Mouse (Mus musculus) NIH3T3 (cell line): ENCODE results near the gene Lrrc75b.
A peak's percentile ranks its signal among the peaks of the same experiment; 100 is the strongest.
"Not testable (repeated sequence)": the region's sequence is repeated elsewhere in the genome, so short reads cannot be mapped to it uniquely, and the experiment has no call there.

Experiments
- DNase-seq: peaks from one replicate; pipeline ENCODE4 v3.0.0-alpha.2; 2012; ENCODE audit warnings: low read depth

Lrrc75b gene

DNA sequence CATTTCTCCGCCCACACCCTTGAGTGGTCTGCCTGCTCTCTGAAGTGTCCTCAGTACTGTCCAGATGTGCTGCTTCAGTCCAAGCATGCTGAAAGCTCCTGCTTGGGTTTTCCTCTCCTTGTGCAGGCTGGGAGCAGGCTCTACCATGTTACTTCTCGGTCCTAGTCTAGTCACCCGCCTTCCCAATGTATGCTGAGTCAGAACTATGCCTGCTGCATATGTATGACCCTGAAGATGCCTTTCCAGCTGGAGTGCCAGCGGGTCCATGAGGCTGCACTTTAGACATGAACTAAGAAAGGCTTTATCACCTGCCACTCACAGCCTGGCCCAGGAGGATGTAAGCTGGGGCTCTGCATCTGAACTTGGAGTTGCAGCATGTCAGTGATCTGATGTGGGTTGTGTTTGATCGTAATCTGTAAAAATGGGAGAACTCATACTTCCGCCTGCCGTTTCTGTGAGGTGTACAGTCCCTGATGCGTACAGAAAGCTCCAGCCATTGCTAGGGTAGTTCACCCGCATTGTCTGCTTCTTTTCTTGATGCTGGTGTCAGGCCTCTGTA, 28.5 kb downstream of the Lrrc75b start:
- no peak for DNase-seq

DNA sequence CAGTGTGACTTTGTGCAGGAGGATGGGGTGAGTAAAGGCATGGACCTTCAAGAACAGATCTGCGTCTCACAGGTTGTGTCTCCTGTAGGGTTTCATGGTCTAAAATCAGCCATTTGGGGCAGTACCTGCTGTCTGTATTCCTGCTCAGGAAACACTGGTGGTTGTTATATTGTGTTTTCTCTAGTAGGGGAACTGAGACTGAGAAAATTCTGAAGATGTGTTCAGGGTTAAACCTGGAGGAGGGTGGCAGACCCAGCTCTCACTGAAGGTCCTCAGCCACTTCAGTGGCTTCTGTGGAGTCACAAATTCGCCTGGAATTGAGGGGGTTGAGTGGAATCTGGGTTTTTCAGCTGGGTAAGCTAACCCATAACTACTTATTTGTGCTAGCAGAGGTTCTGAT, 29.8 kb downstream of the Lrrc75b start:
- no peak for DNase-seq

DNA sequence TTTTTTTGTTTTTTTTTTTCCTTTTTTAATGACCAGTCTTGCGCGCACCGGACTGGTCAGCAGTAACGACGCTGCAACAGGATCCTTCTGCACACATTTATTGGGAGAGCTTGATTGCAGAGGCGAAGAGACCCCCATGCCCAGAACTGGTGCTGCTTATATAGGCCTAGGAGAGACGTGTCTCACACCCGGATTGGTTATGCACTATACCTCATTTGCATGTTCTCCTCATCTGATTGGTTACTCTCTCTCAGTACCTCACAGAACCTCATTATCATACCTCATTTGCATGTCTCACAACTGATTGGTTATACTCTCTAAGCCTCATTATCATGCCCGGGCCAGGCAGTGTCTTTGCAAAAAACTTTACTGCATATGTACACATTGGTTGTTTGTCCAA, 34.7 kb downstream of the Lrrc75b start:
- not testable (repeated sequence) for DNase-seq

DNA sequence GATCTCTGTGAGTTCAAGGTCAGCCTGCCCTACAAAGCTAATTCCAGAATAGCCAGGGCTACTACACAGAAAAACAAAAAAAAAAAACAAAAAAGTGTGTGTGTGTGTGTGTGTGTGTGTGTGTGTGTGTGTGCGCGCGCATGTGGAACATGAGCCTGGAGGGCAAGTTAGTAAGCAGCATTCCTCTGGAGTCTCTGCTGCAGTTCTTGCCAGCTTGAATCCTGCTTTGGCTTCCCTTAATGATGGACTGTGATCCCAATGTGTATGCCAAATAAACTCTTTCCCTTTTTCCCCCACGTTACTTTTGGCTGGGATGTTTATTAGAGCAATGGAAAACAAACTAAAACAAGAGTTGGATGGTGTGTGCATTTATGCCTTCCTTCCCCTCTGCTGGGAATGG, 38.5 kb downstream of the Lrrc75b start:
- peak; percentile 39 for DNase-seq

DNA sequence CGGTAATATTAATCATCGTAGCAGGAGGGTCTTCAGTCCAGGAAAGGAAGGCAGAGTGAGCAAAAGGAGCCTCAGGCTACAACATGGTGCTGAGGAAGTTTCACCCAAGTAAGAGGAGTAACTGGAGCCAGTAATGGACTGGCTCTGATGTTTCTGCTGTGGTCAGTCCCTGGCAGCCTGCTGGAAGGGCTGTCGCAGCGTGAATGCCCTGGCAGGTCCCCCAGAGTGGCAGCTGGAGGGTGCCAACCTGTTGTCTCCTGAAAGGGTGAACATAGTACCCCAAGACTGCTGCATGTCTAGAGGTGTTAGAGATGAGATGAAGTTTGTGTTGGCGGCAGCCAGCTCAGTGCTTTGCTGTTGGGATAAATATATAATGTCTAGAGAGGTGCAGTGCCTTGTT, 39.5 kb downstream of the Lrrc75b start:
- no peak for DNase-seq

DNA sequence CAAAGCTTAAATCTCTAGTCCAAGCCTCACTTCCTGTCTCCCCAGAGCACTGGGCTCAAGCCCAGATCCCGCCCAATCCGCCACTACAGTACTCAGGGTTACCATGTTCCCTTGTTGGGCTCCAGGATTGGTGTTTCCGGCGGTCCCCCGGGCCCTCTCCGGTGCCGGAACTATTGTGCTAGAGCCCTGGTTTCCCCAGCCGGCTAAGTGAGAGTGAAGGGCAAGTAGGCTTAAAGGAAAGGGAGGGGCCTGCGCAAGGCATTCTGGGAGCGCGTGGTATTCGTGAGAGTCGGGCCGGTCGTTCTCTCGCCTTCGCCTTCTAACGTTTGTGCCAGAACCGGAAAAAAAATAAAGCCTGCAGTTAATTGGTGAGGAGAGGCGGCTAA, 42.4 kb downstream of the Lrrc75b start, which contains the start of gene Gucd1:
Gene Gucd1 (minus strand): TSS at position 215 of the 386 bp plus-strand sequence.
- peak; percentile 99 for DNase-seq

DNA sequence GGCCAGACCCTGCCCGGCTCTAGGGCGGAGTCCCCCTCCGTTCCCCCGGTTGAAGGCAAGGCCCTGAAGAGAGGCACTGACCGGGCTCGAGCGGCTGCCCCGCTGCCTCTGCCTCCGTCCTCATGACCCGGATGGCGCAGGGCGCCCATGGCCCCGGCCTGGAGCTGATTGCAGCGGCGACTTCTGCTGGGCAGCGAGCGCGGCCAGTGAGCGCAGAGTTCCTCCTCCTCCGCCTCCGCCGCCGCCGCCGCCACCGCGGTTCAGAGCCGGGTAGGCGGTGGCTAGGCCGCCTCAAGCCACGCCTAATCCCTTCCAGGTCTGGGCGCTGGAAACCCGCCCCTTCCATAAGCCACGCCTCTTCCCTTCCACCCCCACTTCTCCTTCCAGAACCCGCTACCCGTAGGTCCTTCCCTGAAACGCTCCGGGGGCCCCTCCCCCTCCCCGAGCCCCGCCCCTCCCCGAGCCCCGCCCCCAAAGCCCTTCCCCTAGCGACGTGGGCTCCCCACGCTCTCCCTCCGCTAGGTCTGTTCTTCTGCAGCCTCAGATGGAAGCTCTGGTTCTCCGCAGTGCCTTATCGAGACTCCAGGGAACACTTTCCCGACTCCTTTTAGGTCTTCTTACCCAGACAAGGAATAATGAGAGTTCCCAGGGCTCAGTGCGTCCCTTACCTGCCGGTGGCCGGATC, 42.9 kb downstream of the Lrrc75b start, which contains the start of gene Snrpd3:
Gene Snrpd3 (plus strand): TSS at position 479 of the 685 bp plus-strand sequence.
- DNase-seq, result peak; percentile 99

DNA sequence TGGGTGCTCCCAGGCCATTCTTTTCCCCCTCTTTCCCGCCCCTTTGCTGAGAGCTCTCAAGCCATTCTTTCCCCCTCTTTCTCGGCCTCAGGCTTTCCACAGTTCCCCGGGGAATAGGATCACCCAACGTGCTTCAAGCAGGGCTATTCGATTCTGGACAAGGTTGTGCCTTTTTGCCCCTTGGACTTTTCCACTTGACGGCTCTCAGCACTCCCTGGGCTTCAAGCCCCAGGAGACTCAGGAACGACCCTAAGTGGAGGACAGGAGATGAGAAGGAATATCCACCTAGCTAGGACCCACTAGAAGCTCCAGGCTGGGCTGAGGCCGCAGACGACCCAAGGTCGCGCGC, 43.4 kb downstream of the Lrrc75b start:
- DNase-seq, result peak; percentile 53

DNA sequence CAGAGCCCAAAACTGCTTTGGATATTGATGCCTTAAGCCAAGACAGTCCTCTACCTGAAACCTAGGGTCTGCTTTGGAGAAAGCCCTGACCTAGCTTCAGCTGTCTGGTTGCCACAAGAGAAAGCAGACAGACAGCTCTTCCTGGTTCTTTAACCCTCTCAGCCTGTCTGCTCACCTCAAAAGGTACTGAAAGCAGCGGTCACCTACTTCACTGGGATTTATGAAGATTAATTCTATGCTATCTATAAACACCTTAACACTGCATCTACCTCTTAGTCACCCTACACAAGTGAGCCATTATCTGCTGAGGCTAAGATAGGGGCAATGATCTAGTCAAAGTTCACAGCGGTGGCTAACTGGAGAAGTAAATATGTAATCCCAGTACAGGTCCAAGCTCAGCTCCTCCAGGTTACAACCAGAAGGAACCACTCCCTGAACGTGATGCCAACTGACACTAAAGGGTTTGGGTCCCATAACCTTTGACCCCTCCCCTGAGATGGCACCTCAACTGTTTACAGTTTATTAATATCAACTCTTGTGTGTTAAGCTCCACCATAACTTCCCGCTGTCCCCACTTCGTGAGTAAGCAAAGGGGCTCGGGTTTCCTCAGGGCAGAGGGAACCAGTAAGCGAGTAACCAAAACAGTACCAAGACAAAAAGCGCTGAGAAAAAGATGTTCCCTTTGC, 43.9 kb downstream of the Lrrc75b start:
- no peak for DNase-seq

DNA sequence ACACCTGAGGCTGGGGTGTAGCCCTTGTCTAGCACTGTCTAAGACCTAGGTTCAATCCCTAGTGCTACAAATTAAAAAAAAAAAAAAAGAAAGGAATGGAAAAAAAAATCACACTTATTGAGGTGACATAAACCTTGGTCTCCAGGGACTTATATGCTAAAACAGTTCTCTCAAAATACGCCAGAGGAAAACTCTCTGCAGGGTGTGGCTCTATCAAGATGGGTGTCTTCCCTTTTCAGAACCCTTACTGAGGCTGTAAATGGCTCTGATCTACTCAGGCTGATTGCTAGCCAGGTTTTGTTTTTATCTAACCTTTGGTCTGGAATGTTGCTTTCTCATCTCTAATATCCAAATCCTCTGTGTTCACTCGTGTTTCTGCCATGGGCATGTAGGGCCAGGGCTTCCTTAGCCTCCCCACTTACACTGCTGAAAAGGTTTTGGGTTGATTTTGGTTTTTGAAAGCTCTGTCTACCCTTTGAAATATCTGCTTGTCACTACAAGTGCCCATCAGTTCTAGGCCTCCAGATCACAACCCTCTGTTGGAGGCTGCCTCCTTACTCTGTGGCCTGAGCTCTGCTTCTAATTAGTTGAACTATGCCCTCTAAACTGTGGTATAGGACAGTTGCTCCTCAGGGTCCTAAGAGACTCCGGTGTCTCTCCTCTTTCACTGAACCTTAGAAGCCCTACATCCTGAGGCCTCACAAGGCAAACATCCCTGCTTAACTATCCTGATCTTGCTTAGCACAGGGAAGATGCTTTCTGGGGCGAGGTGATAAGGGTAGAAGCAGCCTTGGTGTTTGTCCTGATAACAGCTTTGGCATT, 44.7 kb downstream of the Lrrc75b start:
- DNase-seq, result no peak

DNA sequence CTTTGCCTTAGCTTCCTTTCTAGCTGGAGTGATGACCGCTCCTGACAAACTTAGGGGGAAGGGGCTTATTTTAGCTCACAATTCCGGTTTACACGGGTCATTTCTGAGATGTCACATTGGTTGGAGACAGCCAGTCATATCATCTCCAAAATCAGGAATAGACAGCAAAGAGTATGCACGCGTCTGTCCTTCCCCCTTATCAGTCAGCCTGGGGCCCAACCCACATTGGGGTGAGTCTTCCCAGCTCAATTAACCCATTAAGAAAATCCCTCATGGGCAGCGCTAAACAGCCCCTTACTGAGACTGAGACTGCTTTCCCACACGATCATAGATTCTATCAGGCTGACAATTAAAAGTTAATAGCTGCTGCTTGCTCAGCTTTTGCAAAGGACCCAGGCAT, 45.8 kb downstream of the Lrrc75b start:
- no peak for DNase-seq

DNA sequence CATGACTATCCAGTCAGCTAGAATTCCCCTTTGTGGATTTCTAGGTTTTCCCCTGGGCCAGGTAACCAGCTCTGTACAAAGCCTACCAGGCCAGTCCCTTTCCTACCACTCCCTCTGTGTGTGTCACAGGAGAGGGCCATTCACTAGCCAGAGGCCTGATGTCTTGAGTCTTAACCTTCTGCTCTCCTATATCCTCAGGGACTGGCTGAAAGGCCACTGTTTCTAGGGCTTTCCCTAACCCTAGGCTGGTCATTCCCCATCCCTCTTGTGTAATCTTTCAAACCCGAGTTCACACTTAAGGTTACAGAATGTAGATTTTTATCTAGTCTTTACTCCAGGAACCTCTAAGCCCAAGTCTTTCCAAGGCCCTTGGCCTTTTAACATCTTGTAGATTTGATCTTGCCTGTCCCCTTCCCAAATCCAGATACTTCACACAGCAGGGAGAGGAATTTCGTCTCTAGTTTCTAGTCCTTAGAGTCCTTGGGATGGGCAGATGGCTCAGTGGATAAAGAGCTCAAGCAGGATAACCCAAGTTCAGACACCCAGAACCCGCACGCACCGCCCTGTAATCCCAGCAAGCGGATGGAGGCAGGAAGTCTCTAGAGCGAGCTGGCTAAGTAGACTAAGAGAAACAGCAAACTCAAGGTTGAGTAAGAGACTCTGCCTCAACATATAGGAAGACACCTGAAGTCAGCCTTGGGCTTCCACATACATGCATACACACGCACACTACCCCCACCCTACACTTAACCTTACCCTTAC, 46.6 kb downstream of the Lrrc75b start:
- DNase-seq, result no peak

DNA sequence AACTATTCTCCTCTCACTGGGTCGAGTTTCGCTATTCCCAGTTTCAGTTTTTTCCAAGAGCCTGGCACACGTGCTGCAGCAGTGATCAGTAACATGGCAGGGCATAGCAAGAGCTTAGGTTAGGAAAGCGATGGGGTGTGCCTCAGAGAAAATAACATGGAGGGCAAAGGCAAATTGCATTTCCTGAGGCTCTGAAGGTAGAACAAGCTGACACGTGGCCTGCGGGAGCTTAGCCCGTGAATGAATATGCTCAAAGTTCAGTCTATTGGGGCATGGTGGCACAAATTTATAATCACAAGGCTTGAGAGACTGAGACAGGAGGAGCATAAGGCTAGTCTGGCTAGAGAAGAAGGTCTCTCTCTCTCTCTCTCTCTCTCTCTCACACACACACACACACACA, 47.3 kb downstream of the Lrrc75b start:
- DNase-seq, result no peak

DNA sequence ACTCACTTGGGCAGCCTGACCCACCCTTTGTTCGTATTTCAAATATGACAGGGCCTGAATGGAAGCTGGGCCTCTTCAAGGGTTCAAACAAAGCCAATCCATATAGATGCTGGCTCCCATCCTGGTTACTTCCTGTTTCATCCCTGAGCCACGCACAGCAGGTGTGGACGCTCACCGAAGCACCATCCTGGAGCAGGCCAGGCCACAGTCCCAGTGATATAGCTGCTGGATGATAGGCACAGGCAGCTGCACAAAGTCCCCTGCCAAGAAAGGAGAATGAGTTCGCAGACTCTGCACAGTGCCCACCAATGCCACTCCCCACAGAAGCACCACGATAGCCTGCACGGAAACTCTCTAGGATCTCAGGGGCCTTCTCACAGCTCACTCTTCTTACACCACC, 48.2 kb downstream of the Lrrc75b start:
- no peak for DNase-seq

DNA sequence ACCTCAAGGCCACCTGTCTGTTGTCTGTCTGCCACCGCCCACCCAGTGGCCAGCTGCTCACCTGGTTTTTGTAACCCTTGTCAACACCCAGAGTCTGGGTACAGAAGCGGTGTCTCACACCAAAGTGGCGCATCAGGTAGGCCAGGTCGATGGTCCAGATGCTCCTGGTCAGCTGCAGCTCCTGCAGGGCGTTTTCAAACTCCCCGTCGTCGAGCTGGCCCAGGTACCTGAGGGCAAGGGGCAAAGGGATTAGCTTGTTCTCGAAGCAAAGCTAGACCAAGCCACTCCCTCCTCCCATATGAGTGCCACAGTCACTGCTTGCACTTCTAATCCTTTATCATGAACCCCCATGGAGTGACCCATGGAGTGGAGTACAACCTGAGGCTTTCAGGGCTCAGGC, 49.1 kb downstream of the Lrrc75b start:
- DNase-seq, result no peak

DNA sequence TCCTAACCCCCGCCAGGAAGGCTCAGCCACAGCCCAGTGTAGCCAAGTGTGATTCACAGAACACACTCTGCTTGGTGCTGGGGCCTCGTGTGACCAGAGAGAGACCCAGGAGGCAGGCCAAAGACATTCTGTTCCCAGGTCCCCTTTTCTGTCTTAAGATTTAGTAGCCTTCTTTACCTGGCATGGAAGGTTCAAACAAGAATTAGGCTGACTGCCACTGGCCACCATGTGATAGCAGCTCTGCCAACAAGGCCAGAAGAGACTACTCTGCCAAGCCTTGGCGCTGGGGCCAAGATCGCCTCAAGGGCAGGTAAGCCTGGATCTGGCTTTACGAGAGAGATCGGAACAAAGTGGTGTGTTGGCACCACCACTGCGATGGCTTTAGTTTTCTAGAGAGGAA, 49.7 kb downstream of the Lrrc75b start:
- no peak for DNase-seq

DNA sequence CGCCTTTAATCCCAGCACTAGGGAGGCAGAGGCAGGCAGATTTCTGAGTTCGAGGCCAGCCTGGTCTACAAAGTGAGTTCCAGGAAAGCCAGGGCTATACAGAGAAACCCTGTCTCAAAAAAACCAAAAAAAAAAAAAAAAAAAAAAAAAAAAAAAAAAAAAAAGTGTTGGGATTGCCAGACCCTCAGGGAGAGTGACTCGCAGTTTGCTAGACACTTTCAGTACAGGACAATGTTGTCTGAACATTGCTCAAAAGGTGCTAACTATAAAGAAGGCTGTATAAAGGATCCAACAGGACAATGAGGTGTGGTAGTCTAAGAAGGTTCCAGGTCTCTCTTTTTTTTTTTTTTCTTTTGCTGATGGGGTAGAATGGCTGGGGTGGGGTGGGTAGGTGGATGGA, 54.2 kb downstream of the Lrrc75b start:
- not testable (repeated sequence) for DNase-seq

DNA sequence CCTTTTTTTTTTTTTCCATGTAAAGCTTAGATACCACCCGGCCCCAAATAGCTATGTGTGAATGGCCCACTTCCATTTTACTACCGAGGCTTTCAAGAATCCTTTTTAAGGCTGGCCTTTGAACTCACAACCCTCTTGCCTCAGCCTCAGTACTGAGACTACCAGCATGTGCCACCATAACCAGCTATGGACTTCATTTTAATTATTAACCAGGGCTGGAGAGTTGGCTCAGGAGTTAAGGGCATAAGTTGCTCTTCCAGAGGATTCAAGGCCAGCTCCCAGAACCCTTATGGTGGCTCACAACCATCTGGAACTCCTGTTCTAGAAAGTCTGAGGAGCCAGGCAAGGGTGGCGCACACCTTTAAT, 55.0 kb downstream of the Lrrc75b start:
- DNase-seq, result no peak

DNA sequence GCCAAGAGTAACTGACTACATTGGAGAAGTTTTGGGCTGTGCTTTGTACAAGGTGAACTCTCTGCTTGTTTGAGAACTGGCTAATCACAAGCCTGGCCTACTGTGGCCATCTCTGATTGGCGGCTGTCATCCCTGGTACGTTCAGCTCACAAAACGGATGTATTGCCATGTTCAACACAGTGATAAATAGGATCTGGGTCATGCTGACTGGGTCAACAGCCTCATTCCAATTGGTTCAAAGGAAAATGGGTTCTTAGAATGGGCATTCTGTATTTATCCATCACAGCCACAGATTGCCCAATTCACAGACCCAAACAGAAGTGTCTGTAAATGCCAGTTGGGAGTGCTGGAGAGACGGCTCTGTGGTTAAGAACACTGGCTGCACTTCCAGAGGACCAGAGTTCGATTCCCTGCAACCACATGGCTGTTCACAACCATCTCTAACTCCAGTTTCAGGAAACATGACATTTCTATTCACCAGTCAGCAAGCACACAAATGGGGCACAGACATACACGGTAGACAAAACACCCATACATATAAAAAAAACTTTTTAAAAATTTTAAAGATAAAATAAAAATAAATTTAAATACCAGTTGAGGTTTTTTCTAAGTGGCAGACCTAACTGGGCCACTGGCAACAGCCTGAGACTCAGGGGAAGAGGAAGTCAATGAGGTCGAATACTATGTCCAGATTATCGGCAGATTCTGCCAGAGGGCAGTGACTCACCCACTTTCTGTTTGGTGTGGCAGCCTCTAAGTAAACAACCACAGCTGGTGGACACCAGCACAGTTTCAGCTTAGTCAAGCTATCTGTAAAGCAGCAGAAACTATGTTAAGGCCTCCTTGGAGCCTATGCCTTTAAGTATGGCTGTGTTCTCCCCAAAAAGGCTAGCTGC, 55.6 kb downstream of the Lrrc75b start:
- DNase-seq, result peak; percentile 76

DNA sequence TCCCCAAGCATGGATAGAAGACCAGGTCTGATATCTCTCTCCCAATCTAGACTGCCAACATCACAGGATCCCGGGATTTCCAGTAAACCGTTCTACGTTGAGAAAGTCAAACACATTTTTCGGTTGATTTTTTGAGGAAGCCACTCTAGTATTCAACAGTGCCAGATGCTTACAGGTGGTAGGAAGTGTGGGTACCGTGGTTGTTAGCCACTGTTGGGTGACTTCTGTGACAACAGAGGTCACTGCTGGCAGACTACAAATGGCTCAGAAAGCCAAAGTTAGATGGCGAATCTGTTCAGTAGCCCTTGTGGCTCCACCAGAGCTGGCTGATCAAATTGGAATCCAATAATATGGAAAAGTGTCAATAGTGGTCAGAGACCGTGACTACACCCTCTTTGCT, 56.4 kb downstream of the Lrrc75b start:
- no peak for DNase-seq

DNA sequence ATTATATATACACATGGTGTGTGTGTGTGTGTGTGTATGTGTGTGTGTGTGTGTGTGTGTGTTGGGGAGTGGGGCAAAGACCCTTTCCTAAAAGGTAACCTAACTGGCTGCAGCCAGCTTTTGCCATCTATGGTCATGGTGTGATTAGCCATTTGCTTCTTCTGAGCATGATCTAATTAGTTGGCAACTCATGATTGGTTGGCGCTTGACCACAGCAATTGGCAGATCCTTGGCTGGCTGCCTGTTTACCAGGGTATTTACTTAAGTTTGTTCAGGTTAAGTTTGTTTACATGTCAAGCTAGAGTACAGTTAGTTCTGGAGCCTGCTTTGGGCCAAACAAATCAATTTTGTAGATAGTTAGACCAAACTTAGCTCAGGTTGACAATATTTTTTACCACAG, 58.5 kb downstream of the Lrrc75b start:
- DNase-seq, result peak; percentile 40
